Mouse (Mus musculus) liver, postnatal 0 days (tissue): ENCODE measurements around the gene Psme1.
A peak's percentile ranks its signal among the peaks of the same experiment; 100 is the strongest.

Source experiments
- CTCF ChIP-seq: sonication (generic); IDR thresholded peaks from 2 replicates; pipeline ENCODE4 v1.5.1; 2016; ENCODE audit warnings: antibody characterized with exemption, low read depth
- EP300 ChIP-seq: IDR thresholded peaks from 2 replicates; pipeline ENCODE4 v1.6.1; 2016; ENCODE audit warnings: antibody characterized with exemption, low read depth, mild to moderate bottlenecking

DNA sequence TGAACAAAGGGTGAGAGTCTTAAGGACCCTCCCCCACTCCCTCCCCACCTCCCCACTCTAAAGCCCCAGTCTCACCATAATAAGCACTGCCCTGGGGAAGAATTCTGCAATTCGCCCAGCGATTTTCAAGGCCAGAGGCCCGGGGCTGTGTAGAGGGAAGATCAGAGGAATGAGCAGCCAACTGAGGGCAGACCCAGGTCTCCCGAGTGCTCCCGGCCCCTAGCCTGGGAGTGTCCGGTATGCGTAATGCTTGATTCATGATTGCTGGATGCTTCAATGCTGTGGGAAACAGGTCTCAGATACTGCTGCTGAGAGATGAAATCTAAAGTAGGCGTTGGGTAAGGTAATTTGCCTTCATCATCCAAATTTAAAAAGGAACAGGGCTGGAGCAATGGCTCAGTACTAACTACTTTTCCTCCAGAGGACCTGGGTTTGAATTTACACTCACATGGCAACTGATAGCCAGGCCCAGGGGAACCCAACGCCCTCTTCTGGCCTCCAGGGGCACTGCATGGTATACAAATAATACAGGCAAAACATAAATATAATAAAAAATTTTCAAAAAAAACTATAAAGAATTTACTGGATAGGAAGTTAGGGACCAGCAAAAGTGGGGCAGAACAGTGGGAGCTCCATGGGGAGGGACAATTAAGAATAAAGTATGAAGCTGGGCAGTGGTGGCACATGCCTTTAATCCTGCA, 4.2 kb downstream of the Psme1 start:
- TF ChIP-seq EP300 (no peak), CTCF (peak; percentile 65)
